Mouse (Mus musculus) hindbrain, postnatal 0 days (tissue): ENCODE measurements around the gene Mybbp1a. TPM values are rescaled to one million over a fixed set of nuclear protein-coding genes. Genes with fewer than 3 reads are reported as not detected.

Experiments used
- ATAC-seq: fragments of 200-750 bp; cut with Nextera tagmentation; 2 replicates; pipeline ENCODE4 v1.8.0; 2017; ENCODE audit warnings: mild to moderate bottlenecking, moderate TSS enrichment, moderate library complexity
- DNase-seq: peaks from one replicate; pipeline ENCODE4 v3.0.0-alpha.2; 2015; ENCODE audit warnings: low spot score
- H3K27ac ChIP-seq: fragments of 300-500 bp; sonication (generic); 2 replicates; pipeline ENCODE4 v1.5.1; 2014; ENCODE audit warnings: mild to moderate bottlenecking
- H3K27me3 ChIP-seq: fragments of 300-500 bp; sonication (generic); 2 replicates; pipeline ENCODE4 v1.6.1; 2014; ENCODE audit warnings: low read length, mixed read lengths; ENCODE audit not compliant: insufficient read depth
- H3K36me3 ChIP-seq: fragments of 300-500 bp; sonication (generic); 2 replicates; pipeline ENCODE4 v1.6.1; 2014; ENCODE audit warnings: low read length, mixed read lengths; ENCODE audit not compliant: insufficient read depth
- H3K4me1 ChIP-seq: fragments of 300-500 bp; sonication (generic); 2 replicates; pipeline ENCODE4 v1.6.1; 2014; ENCODE audit warnings: antibody characterized with exemption, low read length, mixed read lengths; ENCODE audit not compliant: insufficient read depth
- H3K4me2 ChIP-seq: fragments of 300-500 bp; sonication (generic); 2 replicates; pipeline ENCODE4 v1.6.1; 2014; ENCODE audit warnings: low read depth, mild to moderate bottlenecking, low read length, moderate library complexity, mixed read lengths
- H3K4me3 ChIP-seq: fragments of 300-500 bp; sonication (generic); 2 replicates; pipeline ENCODE4 v1.5.1; 2014; ENCODE audit warnings: low read length
- H3K9ac ChIP-seq: fragments of 300-500 bp; sonication (generic); replicated peaks from 2 replicates; pipeline ENCODE4 v1.6.1; 2014; ENCODE audit warnings: mild to moderate bottlenecking, low read length, moderate library complexity, mixed read lengths
- H3K9me3 ChIP-seq: fragments of 300-500 bp; sonication (generic); 2 replicates; pipeline ENCODE4 v1.6.1; 2016; ENCODE audit warnings: low read length, mixed read lengths
- CTCF ChIP-seq: IDR thresholded peaks from 2 replicates; pipeline ENCODE4 v1.5.1; 2016; ENCODE audit warnings: antibody characterized with exemption, control low read depth, low read depth
- WGBS: fragments of 180-500 bp; shearing (Covaris S2); extraction: QIAGEN DNeasy Blood & Tissue Kit; methylation state at CpG from one replicate; pipeline ENCODE4 v1.1.7; 2014; 5-methylcytosine and 5-hydroxymethylcytosine counted together
- polyA plus RNA-seq: library from polyadenylated mRNA; unstranded; fragments of >200 nt; fragmentation: Nextera tagmentation; extraction: Ambion mirVana; gene quantifications from 2 replicates; pipeline ENCODE4 v1.2.1, GENCODE M21; 2015
- total RNA-seq: library from RNA; depleted of rRNA; stranded (reverse); fragments of >200 nt; gene quantifications from 2 replicates; pipeline ENCODE4 v1.2.3, GENCODE M21; 2014; rRNA removed

The Mybbp1a gene
- total RNA-seq (28.0 and 36.1 TPM in 2 replicates), polyA plus RNA-seq (61.5 and 68.7 TPM in 2 replicates)

DNA sequence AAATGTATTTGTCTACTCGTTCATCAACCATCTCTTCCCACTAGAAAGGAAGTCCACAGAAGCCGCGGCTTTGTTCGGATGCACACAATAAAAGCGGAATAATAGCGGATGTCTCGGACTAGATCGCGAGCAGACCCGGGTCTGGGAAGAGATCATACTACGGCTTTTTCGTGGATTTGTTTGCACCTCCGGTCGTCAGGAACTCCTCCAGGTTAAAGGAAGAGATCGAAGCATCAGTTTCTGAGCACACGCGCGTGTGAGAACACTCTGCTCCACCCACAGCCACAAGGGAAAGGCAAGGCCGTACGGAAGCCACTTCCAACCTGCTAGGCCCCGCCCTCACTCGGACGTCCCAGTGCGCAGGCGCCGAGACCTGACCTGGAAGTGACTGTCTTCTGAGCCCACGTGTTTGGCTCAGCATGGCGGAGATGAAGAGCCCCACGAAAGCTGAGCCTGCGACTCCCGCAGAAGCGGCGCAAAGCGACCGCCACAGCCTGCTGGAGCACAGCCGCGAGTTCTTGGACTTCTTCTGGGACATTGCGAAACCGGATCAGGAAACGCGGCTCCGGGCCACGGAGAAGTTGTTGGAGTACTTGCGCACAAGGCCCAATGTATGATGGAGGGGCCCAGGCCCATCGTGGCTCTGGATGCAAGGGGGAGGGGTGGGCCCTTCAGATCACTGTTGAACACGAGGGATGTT lies at the start of gene Mybbp1a:
Gene Mybbp1a (plus strand): TSS at position 391 of the 700 bp plus-strand sequence.
- Histone ChIP-seq H3K9ac (peak within 1 kb of the TSS; percentile 82), H3K9me3 (no peaks in the 10 kb centered on the region), H3K4me1 (peaks cover 7% of the 10 kb centered on the region), H3K4me3 (peak within 1 kb of the TSS; percentile 74), H3K36me3 (peaks cover 32% of the 10 kb centered on the region), H3K4me2 (peak within 1 kb of the TSS; percentile 96), H3K27ac (peak within 1 kb of the TSS; percentile 85), H3K27me3 (no peaks in the 10 kb centered on the region)
- peak; percentile 99 for DNase-seq
- no peak for TF ChIP-seq CTCF
- WGBS, result under 1% methylated on average over 46 of the region's 46 CpGs
- ATAC-seq, result peak; percentile 95

- no peak for TF ChIP-seq CTCF
- no peaks in the 10 kb centered on the region for H3K36me3 ChIP-seq
- H3K4me2 ChIP-seq, result no peak overlapping the region
- no peaks in the 10 kb centered on the region for H3K9me3 ChIP-seq
- no peak overlapping the region for H3K4me3 ChIP-seq
- ATAC-seq (no peak), DNase-seq (no peak)
- H3K9ac ChIP-seq, result no peak overlapping the region
- 83% methylated on average over 3 of the region's 3 CpGs for WGBS
- no peaks in the 10 kb centered on the region for H3K27me3 ChIP-seq
- no peak overlapping the region for H3K27ac ChIP-seq
- H3K4me1 ChIP-seq, result no peaks in the 10 kb centered on the region
These were observed 47.9 kb upstream of the Mybbp1a start for GRCm38 (mm10) chr11:72393243-72393642.

DNA sequence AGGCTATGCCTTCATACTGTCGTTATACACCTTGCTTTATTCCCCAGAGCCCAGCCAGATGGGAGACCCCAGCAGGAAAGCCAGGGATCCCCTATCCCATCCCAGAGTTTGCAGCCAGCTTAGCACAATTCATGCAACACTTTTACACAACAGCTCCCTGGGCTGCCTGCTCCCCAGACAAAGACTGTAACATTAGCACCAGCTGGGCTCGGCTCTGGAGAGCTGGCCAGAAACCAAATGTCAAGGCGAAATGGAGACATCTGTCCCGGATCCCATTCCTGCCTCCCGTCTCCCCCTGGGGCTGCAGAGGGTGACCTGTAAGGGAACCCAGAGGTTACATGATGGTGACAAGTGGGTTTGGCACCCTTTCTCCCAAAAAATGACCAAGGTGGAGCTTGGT lies 47.5 kb upstream of the Mybbp1a start:
- Histone ChIP-seq H3K9ac (no peak overlapping the region), H3K27ac (no peak overlapping the region), H3K4me2 (no peak overlapping the region), H3K27me3 (no peaks in the 10 kb centered on the region), H3K4me1 (no peaks in the 10 kb centered on the region), H3K9me3 (no peaks in the 10 kb centered on the region), H3K36me3 (no peaks in the 10 kb centered on the region), H3K4me3 (no peak overlapping the region)
- TF ChIP-seq CTCF, result no peak
- 27% methylated on average over 5 of the region's 5 CpGs for WGBS
- DNase-seq (peak; percentile 20), ATAC-seq (no peak)

DNA sequence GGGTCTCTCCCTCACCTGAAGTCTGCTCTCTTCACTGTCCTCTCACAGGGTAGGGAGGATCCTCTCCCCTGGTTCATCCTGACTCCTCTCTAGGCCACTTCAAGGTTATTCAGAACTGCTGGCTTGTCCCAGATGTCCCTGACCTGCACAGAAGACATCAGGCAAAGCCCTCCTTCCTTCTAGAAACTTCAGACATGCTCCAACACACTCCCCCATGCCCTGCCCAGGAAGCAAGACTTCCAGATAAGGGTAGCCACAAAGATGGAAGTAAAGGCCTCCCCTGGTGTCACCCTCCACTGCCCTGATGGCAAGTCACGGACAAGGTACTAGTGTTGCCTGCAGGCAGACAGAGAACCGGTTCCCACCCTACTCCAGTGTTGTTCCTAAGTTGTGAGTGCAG lies 46.5 kb upstream of the Mybbp1a start:
- TF ChIP-seq CTCF, result no peak
- Histone ChIP-seq H3K4me2 (no peak overlapping the region), H3K27me3 (no peaks in the 10 kb centered on the region), H3K4me3 (no peak overlapping the region), H3K9me3 (no peaks in the 10 kb centered on the region), H3K36me3 (no peaks in the 10 kb centered on the region), H3K4me1 (no peaks in the 10 kb centered on the region), H3K9ac (no peak overlapping the region), H3K27ac (no peak overlapping the region)
- no peak for ATAC-seq
- DNase-seq, result no peak
- 81% methylated on average over 2 of the region's 2 CpGs for WGBS

DNA sequence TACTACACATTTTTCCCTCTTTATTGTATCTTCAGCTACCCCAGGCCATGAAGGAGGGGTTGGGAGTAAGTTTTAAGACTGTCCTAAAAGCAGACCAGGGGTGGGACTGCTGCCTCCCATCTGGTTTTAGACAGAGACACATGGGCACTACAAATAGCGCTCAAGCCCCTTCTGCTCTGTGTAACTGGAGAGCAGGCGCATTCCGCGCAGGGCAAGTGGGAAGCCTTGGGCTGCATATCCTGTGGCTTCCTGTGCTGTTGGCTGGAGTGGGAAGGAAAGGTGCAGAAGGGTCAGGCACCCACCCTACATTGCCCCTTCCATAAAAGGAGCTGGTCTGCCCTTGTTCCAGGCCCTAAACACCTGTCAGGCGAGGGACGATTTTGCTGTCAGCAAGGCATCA lies 45.5 kb upstream of the Mybbp1a start:
- DNase-seq (no peak), ATAC-seq (no peak)
- H3K4me1 ChIP-seq, result no peaks in the 10 kb centered on the region
- H3K36me3 ChIP-seq, result no peaks in the 10 kb centered on the region
- TF ChIP-seq CTCF, result no peak
- no peaks in the 10 kb centered on the region for H3K27me3 ChIP-seq
- no peak overlapping the region for H3K4me3 ChIP-seq
- H3K9ac ChIP-seq, result no peak overlapping the region
- 79% methylated on average over 6 of the region's 6 CpGs for WGBS
- H3K4me2 ChIP-seq, result no peak overlapping the region
- no peak overlapping the region for H3K27ac ChIP-seq
- H3K9me3 ChIP-seq, result no peaks in the 10 kb centered on the region

DNA sequence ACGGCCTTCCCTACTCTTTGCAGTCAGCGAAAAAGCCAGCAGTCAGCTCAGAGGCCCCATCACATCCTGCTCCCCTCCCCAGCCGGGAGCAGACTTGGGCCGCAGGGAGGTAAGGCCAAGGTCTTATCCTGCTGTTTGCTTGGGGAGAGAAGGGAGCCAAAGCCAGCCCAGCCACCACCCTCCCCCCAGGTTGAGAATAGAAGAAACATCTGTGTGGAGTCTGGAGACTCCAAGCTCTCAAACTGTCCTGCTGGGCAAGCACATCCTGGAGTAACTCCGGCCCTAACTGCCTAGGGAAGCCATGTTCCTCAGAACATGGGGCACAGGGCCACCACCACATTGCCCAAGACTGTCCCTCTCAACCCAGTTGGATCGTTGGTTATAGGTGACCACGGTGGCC lies 44.5 kb upstream of the Mybbp1a start:
- Histone ChIP-seq H3K4me1 (no peaks in the 10 kb centered on the region), H3K4me3 (no peak overlapping the region), H3K27ac (no peak overlapping the region), H3K9ac (no peak overlapping the region), H3K9me3 (no peaks in the 10 kb centered on the region), H3K4me2 (no peak overlapping the region), H3K36me3 (no peaks in the 10 kb centered on the region), H3K27me3 (no peaks in the 10 kb centered on the region)
- DNase-seq (no peak), ATAC-seq (no peak)
- 83% methylated on average over 7 of the region's 7 CpGs for WGBS
- TF ChIP-seq CTCF, result no peak

- WGBS, result 53% methylated on average over 10 of the region's 10 CpGs
- Histone ChIP-seq H3K36me3 (no peaks in the 10 kb centered on the region), H3K4me1 (no peaks in the 10 kb centered on the region), H3K27me3 (no peaks in the 10 kb centered on the region), H3K4me2 (no peak overlapping the region), H3K9me3 (no peaks in the 10 kb centered on the region), H3K27ac (no peak overlapping the region), H3K9ac (no peak overlapping the region), H3K4me3 (no peak overlapping the region)
- TF ChIP-seq CTCF, result no peak
- DNase-seq (peak; percentile 62), ATAC-seq (no peak)
These were observed 44.1 kb upstream of the Mybbp1a start for GRCm38 (mm10) chr11:72397072-72397471.
